Mouse (Mus musculus) bone marrow macrophage, adult 2 months (primary cell): ENCODE results near the gene Slc25a13.

Experiments used
- CTCF ChIP-seq: IDR thresholded peaks from 2 replicates; pipeline ENCODE4 v1.5.1; 2012; ENCODE audit warnings: low read depth, mild to moderate bottlenecking, low read length, moderate library complexity
- POLR2A ChIP-seq: IDR thresholded peaks from 2 replicates; pipeline ENCODE4 v1.6.1; 2012; ENCODE audit warnings: mild to moderate bottlenecking, low read depth, low read length, borderline replicate concordance

DNA sequence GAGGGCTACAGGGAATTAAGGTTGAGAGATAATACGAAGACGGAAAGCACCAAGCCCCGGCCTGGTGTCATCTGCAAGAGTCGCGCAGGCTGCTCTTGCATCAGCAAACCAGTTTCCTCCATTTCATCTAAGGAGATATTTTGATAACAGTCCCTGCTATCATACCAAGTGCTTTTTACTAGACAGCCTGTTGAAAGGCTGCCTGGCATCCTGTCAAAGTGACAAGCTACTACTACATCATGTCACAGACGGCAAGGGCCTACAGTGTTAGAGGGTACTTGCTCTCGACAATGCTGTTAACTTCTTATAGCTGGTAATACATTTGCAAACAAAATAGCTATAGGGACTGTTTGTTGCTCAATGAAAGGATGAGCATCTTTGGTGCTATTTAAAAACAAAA lies 145.9 kb downstream of the Slc25a13 start:
- TF ChIP-seq POLR2A (no peak), CTCF (no peak)
